Mouse (Mus musculus) cerebellum, adult 8-10 months (tissue): ENCODE data around the gene Stxbp3.
"Not testable (repeated sequence)": the region's sequence is repeated elsewhere in the genome, so short reads cannot be mapped to it uniquely, and the experiment has no call there.

ENCODE experiments used
- DNase-seq: peaks from one replicate; pipeline ENCODE4 v3.0.0; 2022

Gene Stxbp3

GRCm38 (mm10) chr3:108840000-108840715 is at the start of gene Stxbp3:
Gene Stxbp3 (minus strand): TSS chr3:108840526.
- peak; percentile 98 for DNase-seq

- no peak for DNase-seq
Observed at GRCm38 (mm10) chr3:108889908-108890307, 49.6 kb upstream of the Stxbp3 start, which contains the start of gene Fndc7. Gene Fndc7 (minus strand): TSS chr3:108890008.

- no peak for DNase-seq
Observed at GRCm38 (mm10) chr3:108887618-108887975, 47.3 kb upstream of the Stxbp3 start.

- DNase-seq = no peak
Observed at GRCm38 (mm10) chr3:108886934-108887617, 46.8 kb upstream of the Stxbp3 start.

- DNase-seq = no peak
Observed at GRCm38 (mm10) chr3:108885686-108886530, 45.6 kb upstream of the Stxbp3 start.

- DNase-seq = no peak
Observed at GRCm38 (mm10) chr3:108884706-108885289, 44.5 kb upstream of the Stxbp3 start.

- no peak for DNase-seq
Observed at GRCm38 (mm10) chr3:108883067-108883466, 42.7 kb upstream of the Stxbp3 start.

GRCm38 (mm10) chr3:108881873-108882272 is 41.5 kb upstream of the Stxbp3 start:
- DNase-seq = not testable (repeated sequence)

- no peak for DNase-seq
Observed at GRCm38 (mm10) chr3:108880544-108881507, 40.5 kb upstream of the Stxbp3 start.

- DNase-seq = no peak
Observed at GRCm38 (mm10) chr3:108879836-108880435, 39.6 kb upstream of the Stxbp3 start.

- DNase-seq = no peak
Observed at GRCm38 (mm10) chr3:108879129-108879528, 38.8 kb upstream of the Stxbp3 start.

GRCm38 (mm10) chr3:108870631-108871030 is 30.3 kb upstream of the Stxbp3 start:
- no peak for DNase-seq

GRCm38 (mm10) chr3:108867449-108867848 is 27.1 kb upstream of the Stxbp3 start:
- no peak for DNase-seq

- DNase-seq = no peak
Observed at GRCm38 (mm10) chr3:108865676-108866075, 25.4 kb upstream of the Stxbp3 start.

GRCm38 (mm10) chr3:108865129-108865528 is 24.8 kb upstream of the Stxbp3 start:
- no peak for DNase-seq

- DNase-seq = no peak
Observed at GRCm38 (mm10) chr3:108863091-108863490, 22.8 kb upstream of the Stxbp3 start.

- not testable (repeated sequence) for DNase-seq
Observed at GRCm38 (mm10) chr3:108862282-108862681, 22.0 kb upstream of the Stxbp3 start.

GRCm38 (mm10) chr3:108860786-108861185 is 20.5 kb upstream of the Stxbp3 start:
- DNase-seq = no peak

GRCm38 (mm10) chr3:108858231-108858770 is 18.0 kb upstream of the Stxbp3 start:
- DNase-seq = no peak

GRCm38 (mm10) chr3:108857714-108858113 is 17.4 kb upstream of the Stxbp3 start:
- no peak for DNase-seq

GRCm38 (mm10) chr3:108857124-108857470 is 16.8 kb upstream of the Stxbp3 start:
- DNase-seq = no peak
